Mouse (Mus musculus) brain, embryonic 14.5 days (tissue): ENCODE results near the gene Chaf1b.

ENCODE experiments used
- CTCF ChIP-seq: fragments of 200-500 bp; IDR thresholded peaks from 2 replicates; pipeline ENCODE4 v1.5.1; 2012; ENCODE audit warnings: inconsistent platforms, mild to moderate bottlenecking, moderate library complexity, borderline replicate concordance; ENCODE audit not compliant: insufficient read depth, insufficient read length; ENCODE audit errors: extremely low read depth
- POLR2A ChIP-seq: fragments of 200-500 bp; IDR thresholded peaks from 2 replicates; pipeline ENCODE4 v1.6.1; 2012; ENCODE audit warnings: mild to moderate bottlenecking, inconsistent platforms, borderline replicate concordance; ENCODE audit not compliant: poor library complexity, insufficient read depth, insufficient read length, severe bottlenecking; ENCODE audit errors: extremely low read depth

DNA sequence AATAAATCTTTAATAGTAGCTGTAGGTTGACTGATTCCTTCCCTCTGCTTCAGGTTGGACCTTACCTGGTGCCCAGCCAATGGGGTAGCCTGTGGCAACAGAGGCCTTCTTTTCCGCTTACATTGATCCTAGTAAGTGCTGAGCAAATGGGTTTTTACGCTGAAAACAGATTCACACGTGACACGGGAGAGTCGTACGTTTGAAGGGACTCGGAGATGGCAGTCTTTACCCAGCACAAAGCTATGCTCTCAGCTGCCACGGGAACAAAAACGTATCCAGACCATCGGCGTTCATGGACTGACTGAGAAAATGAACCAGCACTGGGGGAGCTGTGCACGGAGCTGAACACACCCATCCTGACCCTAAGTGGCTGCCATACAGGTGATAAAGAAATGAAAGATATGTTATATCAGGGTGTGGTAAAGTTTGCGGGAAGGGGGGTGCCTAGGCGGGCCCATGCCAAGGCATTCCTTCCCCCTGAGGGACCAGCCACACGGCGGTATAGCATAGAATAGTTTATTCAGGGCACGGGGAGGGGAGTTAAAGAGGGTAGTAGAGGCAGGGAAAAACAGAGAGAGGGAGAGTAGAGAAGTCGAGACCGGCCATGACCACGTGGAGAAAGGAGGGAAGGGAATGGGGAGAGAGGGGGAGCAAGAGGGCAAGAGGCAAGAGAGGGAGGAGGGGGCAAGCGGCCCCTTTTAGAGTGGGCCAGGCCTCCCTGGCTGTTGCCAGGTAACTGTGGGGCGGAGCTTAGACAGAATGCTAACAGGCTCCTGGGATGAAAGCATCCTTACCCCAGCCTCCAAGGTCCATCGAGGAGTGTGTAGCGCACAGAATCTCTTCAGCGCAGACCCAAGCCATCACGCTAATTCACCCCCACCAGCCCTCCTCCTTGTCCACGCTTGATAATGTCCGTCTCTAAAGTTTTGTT lies 27.3 kb downstream of the Chaf1b start:
- TF ChIP-seq CTCF (no peak), POLR2A (no peak)
